Mouse (Mus musculus): ENCODE data around the gene Tnrc6b.
"Not testable (repeated sequence)": the region's sequence is repeated elsewhere in the genome, so short reads cannot be mapped to it uniquely, and the experiment has no call there.

Gene Tnrc6b

GRCm38 (mm10) chr15:80915850-80916249 is 204.7 kb downstream of the Tnrc6b start:
- no peak for DNase-seq (ENCODE audit: low spot score)

GRCm38 (mm10) chr15:80916621-80917020 is 205.5 kb downstream of the Tnrc6b start:
- no peak for DNase-seq (ENCODE audit: low spot score)

- DNase-seq (ENCODE audit: low spot score), result no peak
Observed at GRCm38 (mm10) chr15:80920346-80920745, 209.2 kb downstream of the Tnrc6b start.

GRCm38 (mm10) chr15:80921781-80922180 is 210.7 kb downstream of the Tnrc6b start:
- DNase-seq (ENCODE audit: low spot score), result no peak

- no peak for DNase-seq (ENCODE audit: low spot score)
Observed at GRCm38 (mm10) chr15:80924211-80924610, 213.1 kb downstream of the Tnrc6b start.

GRCm38 (mm10) chr15:80928811-80929355 is 217.8 kb downstream of the Tnrc6b start:
- DNase-seq (ENCODE audit: low spot score), result no peak

- DNase-seq (ENCODE audit: low spot score), result no peak
Observed at GRCm38 (mm10) chr15:80930048-80930571, 219.0 kb downstream of the Tnrc6b start.

- not testable (repeated sequence) for DNase-seq (ENCODE audit: low spot score)
Observed at GRCm38 (mm10) chr15:80930676-80931320, 219.7 kb downstream of the Tnrc6b start.

- DNase-seq (ENCODE audit: low spot score), result no peak
Observed at GRCm38 (mm10) chr15:80931345-80931960, 220.3 kb downstream of the Tnrc6b start.

GRCm38 (mm10) chr15:80934841-80935240 is 223.7 kb downstream of the Tnrc6b start:
- DNase-seq (ENCODE audit: low spot score), result no peak

- DNase-seq (ENCODE audit: low spot score), result no peak
Observed at GRCm38 (mm10) chr15:80936686-80937085, 225.6 kb downstream of the Tnrc6b start.

GRCm38 (mm10) chr15:80938615-80939014 is 227.5 kb downstream of the Tnrc6b start:
- no peak for DNase-seq (ENCODE audit: low spot score)

GRCm38 (mm10) chr15:80939401-80939800 is 228.3 kb downstream of the Tnrc6b start:
- no peak for DNase-seq (ENCODE audit: low spot score)

GRCm38 (mm10) chr15:80941468-80942040 is 230.4 kb downstream of the Tnrc6b start:
- DNase-seq (ENCODE audit: low spot score), result no peak

- peak; percentile 36 for DNase-seq (ENCODE audit: low spot score)
Observed at GRCm38 (mm10) chr15:80945851-80946250, 234.7 kb downstream of the Tnrc6b start.

GRCm38 (mm10) chr15:80948145-80949135 is 237.3 kb downstream of the Tnrc6b start, which contains the start of gene Adsl:
Gene Adsl, plus strand, starts transcription at chr15:80948490.
- peak; percentile 92 for DNase-seq (ENCODE audit: low spot score)

- no peak for DNase-seq (ENCODE audit: low spot score)
Observed at GRCm38 (mm10) chr15:80949431-80949830, 238.3 kb downstream of the Tnrc6b start.

- no peak for DNase-seq (ENCODE audit: low spot score)
Observed at GRCm38 (mm10) chr15:80950055-80950454, 238.9 kb downstream of the Tnrc6b start.

- DNase-seq (ENCODE audit: low spot score), result no peak
Observed at GRCm38 (mm10) chr15:80953971-80954370, 242.9 kb downstream of the Tnrc6b start.

GRCm38 (mm10) chr15:80954861-80955260 is 243.7 kb downstream of the Tnrc6b start:
- no peak for DNase-seq (ENCODE audit: low spot score)

GRCm38 (mm10) chr15:80955836-80956438 is 244.8 kb downstream of the Tnrc6b start:
- DNase-seq (ENCODE audit: low spot score), result no peak
